Mouse (Mus musculus): ENCODE measurements around the gene Gstt4. TPM values are rescaled to one million over a fixed set of nuclear protein-coding genes. Genes with fewer than 3 reads are reported as not detected.
A peak's percentile ranks its signal among the peaks of the same experiment; 100 is the strongest.
"Not testable (repeated sequence)": the region's sequence is repeated elsewhere in the genome, so short reads cannot be mapped to it uniquely, and the experiment has no call there.

Gene Gstt4
- polyA plus RNA-seq, 1 experiment from 2014 or later: not detected

GRCm38 (mm10) chr10:75848382-75848781 is 26.0 kb upstream of the Gstt4 start:
- no peak for DNase-seq (ENCODE audit: low spot score)
- Histone ChIP-seq H3K4me2 (ENCODE audit: low read depth, low read length) (no peak overlapping the region), H3K9me3 (replicated peaks; ENCODE audit: control insufficient read depth, low read length) (no peaks in the 10 kb centered on the region), H3K4me1 (ENCODE audit: control insufficient read depth, insufficient read depth, low read length) (no peaks in the 10 kb centered on the region), H3K9ac (replicated peaks; ENCODE audit: low read length) (no peak overlapping the region), H3K4me3 (ENCODE audit: low read depth, low read length) (no peak overlapping the region), H3K36me3 (replicated peaks; ENCODE audit: control insufficient read depth, insufficient read depth, low read depth, low read length) (no peaks in the 10 kb centered on the region), H3K27me3 (ENCODE audit: control insufficient read depth, insufficient read depth, low read length) (no peaks in the 10 kb centered on the region), H3K27ac (replicated peaks; ENCODE audit: low read depth, low read length) (no peak overlapping the region)
- 37% methylated on average over 3 of the region's 3 CpGs for WGBS
- ATAC-seq (replicated peaks; ENCODE audit: insufficient number of reproducible peaks, low FRiP score, low TSS enrichment, low read depth): no peak

- Histone ChIP-seq H3K27me3 (ENCODE audit: control insufficient read depth, insufficient read depth, low read length) (no peaks in the 10 kb centered on the region), H3K27ac (replicated peaks; ENCODE audit: low read depth, low read length) (no peak overlapping the region), H3K9me3 (replicated peaks; ENCODE audit: control insufficient read depth, low read length) (no peaks in the 10 kb centered on the region), H3K9ac (replicated peaks; ENCODE audit: low read length) (no peak overlapping the region), H3K4me1 (ENCODE audit: control insufficient read depth, insufficient read depth, low read length) (no peaks in the 10 kb centered on the region), H3K4me2 (ENCODE audit: low read depth, low read length) (no peak overlapping the region), H3K4me3 (ENCODE audit: low read depth, low read length) (no peak overlapping the region), H3K36me3 (replicated peaks; ENCODE audit: control insufficient read depth, insufficient read depth, low read depth, low read length) (no peaks in the 10 kb centered on the region)
- DNase-seq (ENCODE audit: low spot score) (no peak), ATAC-seq (replicated peaks; ENCODE audit: insufficient number of reproducible peaks, low FRiP score, low TSS enrichment, low read depth) (no peak)
- 80% methylated on average over 6 of the region's 6 CpGs for WGBS
Measured at GRCm38 (mm10) chr10:75845306-75845930, 23.1 kb upstream of the Gstt4 start.

- DNase-seq (ENCODE audit: low spot score): no peak
- H3K36me3 ChIP-seq (replicated peaks; ENCODE audit: control insufficient read depth, insufficient read depth, low read depth, low read length): no peaks in the 10 kb centered on the region
- H3K27me3 ChIP-seq (ENCODE audit: control insufficient read depth, insufficient read depth, low read length): no peaks in the 10 kb centered on the region
- H3K4me3 ChIP-seq (ENCODE audit: low read depth, low read length): no peak overlapping the region
- ATAC-seq (replicated peaks; ENCODE audit: insufficient number of reproducible peaks, low FRiP score, low TSS enrichment, low read depth): no peak
- no peaks in the 10 kb centered on the region for H3K9me3 ChIP-seq (replicated peaks; ENCODE audit: control insufficient read depth, low read length)
- H3K27ac ChIP-seq (replicated peaks; ENCODE audit: low read depth, low read length): no peak overlapping the region
- no peak overlapping the region for H3K4me2 ChIP-seq (ENCODE audit: low read depth, low read length)
- no peaks in the 10 kb centered on the region for H3K4me1 ChIP-seq (ENCODE audit: control insufficient read depth, insufficient read depth, low read length)
- no peak overlapping the region for H3K9ac ChIP-seq (replicated peaks; ENCODE audit: low read length)
- WGBS: 87% methylated on average over 1 of the region's 1 CpGs
Measured at GRCm38 (mm10) chr10:75844800-75845199, 22.5 kb upstream of the Gstt4 start.

- H3K27ac ChIP-seq (replicated peaks; ENCODE audit: low read depth, low read length); H3K4me2 ChIP-seq (ENCODE audit: low read depth, low read length); H3K4me3 ChIP-seq (ENCODE audit: low read depth, low read length); H3K9ac ChIP-seq (replicated peaks; ENCODE audit: low read length); H3K9me3 ChIP-seq (replicated peaks; ENCODE audit: control insufficient read depth, low read length); H3K4me1 ChIP-seq (ENCODE audit: control insufficient read depth, insufficient read depth, low read length); H3K27me3 ChIP-seq (ENCODE audit: control insufficient read depth, insufficient read depth, low read length); ATAC-seq (replicated peaks; ENCODE audit: insufficient number of reproducible peaks, low FRiP score, low TSS enrichment, low read depth); DNase-seq (ENCODE audit: low spot score); H3K36me3 ChIP-seq (replicated peaks; ENCODE audit: control insufficient read depth, insufficient read depth, low read depth, low read length): not testable (repeated sequence)
- 82% methylated on average over 6 of the region's 6 CpGs for WGBS
Measured at GRCm38 (mm10) chr10:75843898-75844297, 21.6 kb upstream of the Gstt4 start.

GRCm38 (mm10) chr10:75839092-75839491 is 16.7 kb upstream of the Gstt4 start:
- Histone ChIP-seq H3K4me3 (ENCODE audit: low read depth, low read length) (no peak overlapping the region), H3K9ac (replicated peaks; ENCODE audit: low read length) (no peak overlapping the region), H3K27ac (replicated peaks; ENCODE audit: low read depth, low read length) (no peak overlapping the region), H3K4me1 (ENCODE audit: control insufficient read depth, insufficient read depth, low read length) (peaks cover 3% of the 10 kb centered on the region), H3K9me3 (replicated peaks; ENCODE audit: control insufficient read depth, low read length) (no peaks in the 10 kb centered on the region), H3K27me3 (ENCODE audit: control insufficient read depth, insufficient read depth, low read length) (no peaks in the 10 kb centered on the region; the same call in 1 of the 2 replicates), H3K36me3 (replicated peaks; ENCODE audit: control insufficient read depth, insufficient read depth, low read depth, low read length) (no peaks in the 10 kb centered on the region), H3K4me2 (ENCODE audit: low read depth, low read length) (no peak overlapping the region)
- WGBS: 85% methylated on average over 10 of the region's 10 CpGs
- ATAC-seq (replicated peaks; ENCODE audit: insufficient number of reproducible peaks, low FRiP score, low TSS enrichment, low read depth): no peak
- no peak for DNase-seq (ENCODE audit: low spot score)

GRCm38 (mm10) chr10:75837248-75837759 is 15.0 kb upstream of the Gstt4 start, which contains the start of gene Gstt2:
Gene Gstt2 (minus strand): TSS chr10:75837424.
- peak within 1 kb of the TSS; percentile 64 for H3K27ac ChIP-seq (replicated peaks; ENCODE audit: low read depth, low read length)
- no peaks in the 10 kb centered on the region for H3K9me3 ChIP-seq (replicated peaks; ENCODE audit: control insufficient read depth, low read length)
- DNase-seq (ENCODE audit: low spot score): peak; percentile 98
- peaks cover 3% of the 10 kb centered on the region for H3K4me1 ChIP-seq (ENCODE audit: control insufficient read depth, insufficient read depth, low read length)
- H3K36me3 ChIP-seq (replicated peaks; ENCODE audit: control insufficient read depth, insufficient read depth, low read depth, low read length): no peaks in the 10 kb centered on the region
- WGBS: 0% methylated on average over 21 of the region's 21 CpGs
- peak within 1 kb of the TSS; percentile 24 for H3K4me3 ChIP-seq (ENCODE audit: low read depth, low read length)
- peaks cover 3% of the 10 kb centered on the region for H3K27me3 ChIP-seq (ENCODE audit: control insufficient read depth, insufficient read depth, low read length)
- H3K9ac ChIP-seq (replicated peaks; ENCODE audit: low read length): peak within 1 kb of the TSS; percentile 68
- H3K4me2 ChIP-seq (ENCODE audit: low read depth, low read length): peak within 1 kb of the TSS; percentile 74
- ATAC-seq (replicated peaks; ENCODE audit: insufficient number of reproducible peaks, low FRiP score, low TSS enrichment, low read depth): peak; percentile 84

- Histone ChIP-seq H3K4me3 (ENCODE audit: low read depth, low read length) (no peak overlapping the region), H3K36me3 (replicated peaks; ENCODE audit: control insufficient read depth, insufficient read depth, low read depth, low read length) (no peaks in the 10 kb centered on the region), H3K27me3 (ENCODE audit: control insufficient read depth, insufficient read depth, low read length) (peaks cover 3% of the 10 kb centered on the region), H3K4me2 (ENCODE audit: low read depth, low read length) (peak overlapping the region; percentile 19; the same call in 1 of the 2 replicates), H3K27ac (replicated peaks; ENCODE audit: low read depth, low read length) (no peak overlapping the region), H3K9me3 (replicated peaks; ENCODE audit: control insufficient read depth, low read length) (no peaks in the 10 kb centered on the region), H3K9ac (replicated peaks; ENCODE audit: low read length) (no peak overlapping the region), H3K4me1 (ENCODE audit: control insufficient read depth, insufficient read depth, low read length) (peaks cover 3% of the 10 kb centered on the region)
- 24% methylated on average over 9 of the region's 10 CpGs for WGBS
- DNase-seq (ENCODE audit: low spot score) (no peak), ATAC-seq (replicated peaks; ENCODE audit: insufficient number of reproducible peaks, low FRiP score, low TSS enrichment, low read depth) (no peak)
Measured at GRCm38 (mm10) chr10:75835761-75836531, 13.6 kb upstream of the Gstt4 start.

GRCm38 (mm10) chr10:75835307-75835706 is 13.0 kb upstream of the Gstt4 start:
- no peaks in the 10 kb centered on the region for H3K36me3 ChIP-seq (replicated peaks; ENCODE audit: control insufficient read depth, insufficient read depth, low read depth, low read length)
- no peak overlapping the region for H3K4me3 ChIP-seq (ENCODE audit: low read depth, low read length)
- H3K4me2 ChIP-seq (ENCODE audit: low read depth, low read length): peak overlapping the region; percentile 19; the same call in 1 of the 2 replicates
- no peaks in the 10 kb centered on the region for H3K9me3 ChIP-seq (replicated peaks; ENCODE audit: control insufficient read depth, low read length)
- no peak overlapping the region for H3K9ac ChIP-seq (replicated peaks; ENCODE audit: low read length)
- H3K27ac ChIP-seq (replicated peaks; ENCODE audit: low read depth, low read length): no peak overlapping the region
- peaks cover 3% of the 10 kb centered on the region for H3K4me1 ChIP-seq (ENCODE audit: control insufficient read depth, insufficient read depth, low read length)
- DNase-seq (ENCODE audit: low spot score) (peak; percentile 57), ATAC-seq (replicated peaks; ENCODE audit: insufficient number of reproducible peaks, low FRiP score, low TSS enrichment, low read depth) (no peak)
- H3K27me3 ChIP-seq (ENCODE audit: control insufficient read depth, insufficient read depth, low read length): peaks cover 3% of the 10 kb centered on the region
- WGBS: under 1% methylated on average over 10 of the region's 10 CpGs
